Mouse (Mus musculus) forebrain, embryonic 14.5 days (tissue): ENCODE measurements around the gene Nutf2-ps1. TPM values are rescaled to one million over a fixed set of nuclear protein-coding genes. Genes with fewer than 3 reads are reported as not detected.
A peak's percentile ranks its signal among the peaks of the same experiment; 100 is the strongest.
"Not testable (repeated sequence)": the region's sequence is repeated elsewhere in the genome, so short reads cannot be mapped to it uniquely, and the experiment has no call there.

Experiments
- ATAC-seq: fragments of 200-750 bp; cut with Nextera tagmentation; 2 replicates; pipeline ENCODE4 v1.8.0; 2017; ENCODE audit warnings: mild to moderate bottlenecking, moderate library complexity
- DNase-seq: peaks from one replicate; pipeline ENCODE4 v3.0.0-alpha.2; 2015; ENCODE audit warnings: low spot score
- H3K27ac ChIP-seq: fragments of 300-500 bp; sonication (generic); 2 replicates; pipeline ENCODE4 v1.5.1; 2014; ENCODE audit warnings: low read depth, mild to moderate bottlenecking, control low read depth, low read length, moderate library complexity
- H3K27me3 ChIP-seq: fragments of 300-500 bp; sonication (generic); replicated peaks from 2 replicates; pipeline ENCODE4 v1.6.1; 2014; ENCODE audit warnings: low read length, control low read depth, mixed read lengths; ENCODE audit not compliant: control insufficient read depth, insufficient read depth
- H3K36me3 ChIP-seq: fragments of 300-500 bp; sonication (generic); 2 replicates; pipeline ENCODE4 v1.6.1; 2014; ENCODE audit warnings: low read length, control low read depth; ENCODE audit not compliant: control insufficient read depth, insufficient read depth
- H3K4me1 ChIP-seq: fragments of 300-500 bp; sonication (generic); 2 replicates; pipeline ENCODE4 v1.6.1; 2014; ENCODE audit warnings: antibody characterized with exemption, low read length, control low read depth; ENCODE audit not compliant: control insufficient read depth, insufficient read depth
- H3K4me2 ChIP-seq: fragments of 300-500 bp; sonication (generic); 2 replicates; pipeline ENCODE4 v1.6.1; 2014; ENCODE audit warnings: mild to moderate bottlenecking, control low read depth, low read length
- H3K4me3 ChIP-seq: fragments of 300-500 bp; sonication (generic); 2 replicates; pipeline ENCODE4 v1.5.1; 2014; ENCODE audit warnings: low read depth, low read length, control low read depth
- H3K9ac ChIP-seq: fragments of 300-500 bp; sonication (generic); 2 replicates; pipeline ENCODE4 v1.6.1; 2014; ENCODE audit warnings: mild to moderate bottlenecking, low read length, control low read depth, moderate library complexity
- H3K9me3 ChIP-seq: fragments of 300-500 bp; sonication (generic); replicated peaks from 2 replicates; pipeline ENCODE4 v1.6.1; 2016; ENCODE audit warnings: low read length, control low read depth, mixed read lengths; ENCODE audit not compliant: control insufficient read depth
- WGBS: fragments of 180-500 bp; shearing (Covaris S2); extraction: QIAGEN DNeasy Blood & Tissue Kit; methylation state at CpG from one replicate; pipeline ENCODE4 v1.1.7; 2014; 5-methylcytosine and 5-hydroxymethylcytosine counted together
- polyA plus RNA-seq: library from polyadenylated mRNA; unstranded; fragments of >200 nt; fragmentation: Nextera tagmentation; extraction: Ambion mirVana; gene quantifications from 2 replicates; pipeline ENCODE4 v1.2.1, GENCODE M21; 2014

Nutf2-ps1 gene
- polyA plus RNA-seq, 1 experiment from 2014 or later = 308 TPM

GRCm38 (mm10) chr19:53587686-53588085 is 1.2 kb downstream of the Nutf2-ps1 start:
- 97% methylated on average over 3 of the region's 3 CpGs for WGBS
- peaks cover 12% of the 10 kb centered on the region; the same call in 1 of the 2 replicates for H3K9me3 ChIP-seq
- not testable (repeated sequence) for H3K36me3 ChIP-seq, ATAC-seq, H3K27ac ChIP-seq, H3K4me2 ChIP-seq, H3K4me1 ChIP-seq, H3K9ac ChIP-seq, H3K27me3 ChIP-seq, DNase-seq, H3K4me3 ChIP-seq

- not testable (repeated sequence) for DNase-seq, H3K9ac ChIP-seq, ATAC-seq, H3K9me3 ChIP-seq, H3K4me2 ChIP-seq, H3K4me3 ChIP-seq, H3K4me1 ChIP-seq, H3K27me3 ChIP-seq, H3K36me3 ChIP-seq, H3K27ac ChIP-seq
- 90% methylated on average over 8 of the region's 8 CpGs for WGBS
These were observed 8.6 kb downstream of the Nutf2-ps1 start for GRCm38 (mm10) chr19:53580271-53580670.

- no peaks in the 10 kb centered on the region for H3K9me3 ChIP-seq
- DNase-seq (peak; percentile 92), ATAC-seq (peak; percentile 66; the same call in 1 of the 2 replicates)
- H3K4me3 ChIP-seq = no peak overlapping the region
- no peak overlapping the region for H3K27ac ChIP-seq
- H3K36me3 ChIP-seq = no peaks in the 10 kb centered on the region
- WGBS = 14% methylated on average over 8 of the region's 8 CpGs
- no peaks in the 10 kb centered on the region for H3K27me3 ChIP-seq
- H3K4me2 ChIP-seq = no peak overlapping the region
- no peak overlapping the region for H3K9ac ChIP-seq
- H3K4me1 ChIP-seq = no peaks in the 10 kb centered on the region
These were observed 10.1 kb downstream of the Nutf2-ps1 start for GRCm38 (mm10) chr19:53578597-53579252.

GRCm38 (mm10) chr19:53577025-53577800 is 11.7 kb downstream of the Nutf2-ps1 start:
- H3K4me2 ChIP-seq = no peak overlapping the region
- H3K27me3 ChIP-seq = no peaks in the 10 kb centered on the region
- no peaks in the 10 kb centered on the region for H3K9me3 ChIP-seq
- H3K4me1 ChIP-seq = no peaks in the 10 kb centered on the region
- 44% methylated on average over 11 of the region's 11 CpGs for WGBS
- ATAC-seq = no peak
- H3K9ac ChIP-seq = no peak overlapping the region
- no peaks in the 10 kb centered on the region for H3K36me3 ChIP-seq
- H3K27ac ChIP-seq = no peak overlapping the region
- H3K4me3 ChIP-seq = no peak overlapping the region
- peak; percentile 22 for DNase-seq

- Histone ChIP-seq H3K27me3 (no peaks in the 10 kb centered on the region), H3K4me2 (no peak overlapping the region), H3K27ac (no peak overlapping the region), H3K9me3 (no peaks in the 10 kb centered on the region), H3K4me1 (no peaks in the 10 kb centered on the region), H3K36me3 (no peaks in the 10 kb centered on the region), H3K4me3 (no peak overlapping the region), H3K9ac (no peak overlapping the region)
- ATAC-seq = no peak
- WGBS = 88% methylated on average over 7 of the region's 7 CpGs
- DNase-seq = no peak
These were observed 12.8 kb downstream of the Nutf2-ps1 start for GRCm38 (mm10) chr19:53576061-53576460.

- Histone ChIP-seq H3K36me3 (no peaks in the 10 kb centered on the region), H3K4me3 (no peak overlapping the region), H3K9ac (no peak overlapping the region), H3K27ac (no peak overlapping the region), H3K4me1 (no peaks in the 10 kb centered on the region), H3K9me3 (no peaks in the 10 kb centered on the region), H3K4me2 (no peak overlapping the region), H3K27me3 (no peaks in the 10 kb centered on the region)
- 85% methylated on average over 4 of the region's 4 CpGs for WGBS
- no peak for ATAC-seq
- DNase-seq = no peak
These were observed 13.4 kb downstream of the Nutf2-ps1 start for GRCm38 (mm10) chr19:53575296-53576010.

GRCm38 (mm10) chr19:53574546-53574945 is 14.3 kb downstream of the Nutf2-ps1 start:
- no peak overlapping the region for H3K9ac ChIP-seq
- no peak overlapping the region for H3K4me3 ChIP-seq
- H3K4me2 ChIP-seq = no peak overlapping the region
- 85% methylated on average over 7 of the region's 7 CpGs for WGBS
- H3K27ac ChIP-seq = no peak overlapping the region
- no peaks in the 10 kb centered on the region for H3K36me3 ChIP-seq
- H3K4me1 ChIP-seq = no peaks in the 10 kb centered on the region
- ATAC-seq (no peak), DNase-seq (no peak)
- H3K9me3 ChIP-seq = no peaks in the 10 kb centered on the region
- no peaks in the 10 kb centered on the region for H3K27me3 ChIP-seq

GRCm38 (mm10) chr19:53574131-53574530 is 14.7 kb downstream of the Nutf2-ps1 start:
- Histone ChIP-seq H3K27me3 (no peaks in the 10 kb centered on the region), H3K4me3 (no peak overlapping the region), H3K4me1 (no peaks in the 10 kb centered on the region), H3K9me3 (no peaks in the 10 kb centered on the region), H3K27ac (no peak overlapping the region), H3K4me2 (no peak overlapping the region), H3K36me3 (no peaks in the 10 kb centered on the region), H3K9ac (no peak overlapping the region)
- no peak for ATAC-seq
- DNase-seq = no peak
- WGBS = 37% methylated on average over 8 of the region's 8 CpGs
